Mouse (Mus musculus) left cerebral cortex, adult 2 months (tissue): Measurements from ENCODE around the gene Lpin1. TPM values are rescaled to one million over a fixed set of nuclear protein-coding genes. Genes with fewer than 3 reads are reported as not detected.

Experiments
- DNase-seq, 2 experiments: peaks; one replicate each; pipeline ENCODE4 v3.0.0; 2021 to 2022; ENCODE audit warnings: low spot score in 2 of 2, mixed read lengths in 1 of 2; ENCODE audit errors: extremely low spot score in 1 of 2
- H3K27ac ChIP-seq: fragments of 200-600 bp; 2 replicates; pipeline ENCODE4 v1.8.1; 2022
- H3K4me3 ChIP-seq: fragments of 200-600 bp; 2 replicates; pipeline ENCODE4 v1.8.1; 2022
- CTCF ChIP-seq: fragments of 200-600 bp; IDR thresholded peaks from 2 replicates; pipeline ENCODE4 v1.8.1; 2022; ENCODE audit warnings: antibody characterized with exemption, mild to moderate bottlenecking, moderate library complexity
- intact Hi-C: fragments of 180-260 bp; cut with DNase I; formaldehyde crosslinking; loops from one replicate; pipeline ENCODE4 v1.15.1; 2025
- total RNA-seq, 2 experiments: library from RNA; stranded (reverse); gene quantifications; 2 replicates each; pipeline ENCODE4 v1.2.3; 2021

The Lpin1 gene
- total RNA-seq, 2 experiments from 2014 or later: 21.6 to 26.6 TPM

GRCm38 (mm10) chr12:16532860-16533230 lies 77.9 kb downstream of the Lpin1 start:
- Histone ChIP-seq H3K27ac (peak overlapping the region; percentile 20; the same call in 1 of the 2 replicates), H3K4me3 (no peak overlapping the region)
- intact Hi-C loops: loop anchor here (2.0 kb wide), 2 partner anchors 716 to 926 kb away; partner anchors contain the start of gene Trib2
- no peak for TF ChIP-seq CTCF
- no peak for DNase-seq

GRCm38 (mm10) chr12:16531956-16532859 lies 78.6 kb downstream of the Lpin1 start:
- Histone ChIP-seq H3K4me3 (no peak overlapping the region), H3K27ac (no peak overlapping the region; the same call in 1 of the 2 replicates)
- no peak for TF ChIP-seq CTCF
- intact Hi-C loops: loop anchor here (2.0 kb wide), 2 partner anchors 715 to 925 kb away; partner anchors contain the start of gene Trib2
- no peak for DNase-seq

- intact Hi-C loops: no loop called here
- no peak overlapping the region for H3K27ac ChIP-seq
- TF ChIP-seq CTCF: no peak
- no peak for DNase-seq
- H3K4me3 ChIP-seq: no peak overlapping the region
Observed at GRCm38 (mm10) chr12:16528650-16529049, 82.1 kb downstream of the Lpin1 start.

GRCm38 (mm10) chr12:16527941-16528340 lies 82.8 kb downstream of the Lpin1 start:
- no peak for DNase-seq
- intact Hi-C loops: no loop called here
- no peak overlapping the region for H3K4me3 ChIP-seq
- no peak overlapping the region for H3K27ac ChIP-seq
- no peak for TF ChIP-seq CTCF

- Histone ChIP-seq H3K27ac (no peak overlapping the region), H3K4me3 (no peak overlapping the region)
- TF ChIP-seq CTCF: no peak
- no peak for DNase-seq
- intact Hi-C loops: no loop called here
Observed at GRCm38 (mm10) chr12:16526862-16527261, 83.9 kb downstream of the Lpin1 start.

- no peak overlapping the region for H3K27ac ChIP-seq
- intact Hi-C loops: no loop called here
- DNase-seq: no peak
- TF ChIP-seq CTCF: no peak
- H3K4me3 ChIP-seq: no peak overlapping the region
Observed at GRCm38 (mm10) chr12:16526134-16526533, 84.6 kb downstream of the Lpin1 start.

DNA sequence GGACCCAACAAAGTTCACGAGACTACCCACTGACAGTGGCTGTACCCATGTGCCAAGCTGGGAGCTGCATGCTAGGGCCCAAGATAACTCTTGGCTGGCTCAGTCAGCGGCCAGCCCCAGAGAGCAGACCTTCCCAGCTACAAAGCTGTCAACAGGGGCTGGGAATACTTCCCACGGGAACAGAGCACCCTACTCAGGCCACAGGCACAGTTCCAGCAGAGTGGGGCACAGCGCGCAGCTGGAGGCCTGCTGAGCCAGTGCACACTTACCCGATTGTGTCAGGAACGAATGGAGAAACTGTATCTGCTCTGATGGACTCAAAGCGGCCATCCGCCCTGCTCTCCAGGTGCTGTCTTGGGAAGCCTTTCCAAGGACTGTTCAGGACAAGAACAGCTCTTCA lies 95.6 kb downstream of the Lpin1 start:
- peak in 1 of 2 experiments; percentile 41 for DNase-seq
- Histone ChIP-seq H3K27ac (no peak overlapping the region), H3K4me3 (no peak overlapping the region)
- intact Hi-C loops: no loop called here
- no peak for TF ChIP-seq CTCF

GRCm38 (mm10) chr12:16512991-16513390 lies 97.8 kb downstream of the Lpin1 start:
- DNase-seq: no peak
- intact Hi-C loops: loop anchor here (5.0 kb wide), 1 partner anchor 281 kb away; no protein-coding TSS in a partner anchor
- TF ChIP-seq CTCF: no peak
- Histone ChIP-seq H3K27ac (no peak overlapping the region), H3K4me3 (no peak overlapping the region)

DNA sequence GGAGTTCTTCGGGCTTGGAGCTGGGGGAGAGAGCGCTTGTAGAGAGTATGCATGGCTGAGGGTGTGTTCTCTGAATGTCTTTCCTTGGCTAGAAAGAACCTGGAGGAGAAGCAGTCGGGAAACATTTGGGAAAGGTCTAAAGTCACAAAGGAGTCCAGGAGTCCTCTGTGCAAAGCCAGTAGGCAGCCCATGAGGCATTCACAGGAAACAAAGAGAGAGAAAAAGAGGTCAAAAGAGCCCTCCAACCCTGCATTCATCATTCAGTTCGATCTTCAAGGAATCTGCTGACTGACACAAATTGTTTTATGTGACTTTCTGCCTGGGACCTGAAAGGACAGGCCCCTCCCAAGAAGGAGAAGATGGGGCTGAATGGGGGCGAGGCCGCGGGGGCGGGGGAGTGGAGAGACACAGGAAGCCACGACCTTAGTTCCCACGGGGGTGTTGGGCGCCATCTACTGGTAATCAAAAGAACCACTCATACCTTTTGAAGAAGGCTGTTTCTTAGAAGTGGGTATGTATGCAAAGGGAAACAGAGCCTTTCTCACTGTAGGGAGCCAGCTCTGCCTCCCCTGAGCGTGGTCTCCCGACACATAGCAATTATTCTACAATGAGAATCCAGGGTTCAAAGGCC lies 101.5 kb downstream of the Lpin1 start:
- intact Hi-C loops: loop anchor here (1.0 to 5.0 kb wide), 3 partner anchors 694 to 972 kb away; no protein-coding TSS in a partner anchor
- H3K4me3 ChIP-seq: no peak overlapping the region
- TF ChIP-seq CTCF: peak; percentile 91
- DNase-seq: peak; percentile 59 to 61
- H3K27ac ChIP-seq: no peak overlapping the region

- intact Hi-C loops: loop anchor here (5.0 kb wide), 1 partner anchor 970 kb away; no protein-coding TSS in a partner anchor
- DNase-seq: no peak
- H3K27ac ChIP-seq: no peak overlapping the region
- TF ChIP-seq CTCF: no peak
- H3K4me3 ChIP-seq: no peak overlapping the region
Observed at GRCm38 (mm10) chr12:16506796-16507790, 103.7 kb downstream of the Lpin1 start.

GRCm38 (mm10) chr12:16504244-16504643 lies 106.5 kb downstream of the Lpin1 start:
- DNase-seq: no peak
- Histone ChIP-seq H3K4me3 (no peak overlapping the region), H3K27ac (no peak overlapping the region)
- intact Hi-C loops: no loop called here
- peak; percentile 25 for TF ChIP-seq CTCF
